Mouse (Mus musculus) heart, adult 2 months (tissue): Measurements from ENCODE around the gene Cdk9. TPM values are rescaled to one million over a fixed set of nuclear protein-coding genes. Genes with fewer than 3 reads are reported as not detected.
A peak's percentile ranks its signal among the peaks of the same experiment; 100 is the strongest.

Source experiments
- DNase-seq, 2 experiments: peaks; one replicate each; pipeline ENCODE4 v3.0.0; 2021
- H3K27ac ChIP-seq: fragments of 200-600 bp; 2 replicates; pipeline ENCODE4 v1.8.1; 2022
- H3K27me3 ChIP-seq: fragments of 200-500 bp; 2 replicates; pipeline ENCODE4 v1.6.1; 2012; ENCODE audit warnings: mild to moderate bottlenecking, low read length, inconsistent platforms, mixed read lengths; ENCODE audit not compliant: control insufficient read depth, insufficient read depth
- H3K36me3 ChIP-seq: fragments of 200-500 bp; 2 replicates; pipeline ENCODE4 v1.6.1; 2012; ENCODE audit warnings: low read length, inconsistent platforms; ENCODE audit not compliant: control insufficient read depth, insufficient read depth
- H3K4me1 ChIP-seq: fragments of 200-500 bp; 2 replicates; pipeline ENCODE4 v1.6.1; 2011; ENCODE audit warnings: low read length; ENCODE audit not compliant: control insufficient read depth, insufficient read depth
- H3K4me3 ChIP-seq: fragments of 200-600 bp; 2 replicates; pipeline ENCODE4 v1.8.1; 2022
- H3K79me2 ChIP-seq: fragments of 200-500 bp; replicated peaks from 2 replicates; pipeline ENCODE4 v1.6.1; 2012; ENCODE audit warnings: mild to moderate bottlenecking, inconsistent platforms, low read length, moderate library complexity, mixed read lengths; ENCODE audit not compliant: control insufficient read depth, insufficient read depth
- H3K9ac ChIP-seq: fragments of 200-500 bp; 2 replicates; pipeline ENCODE4 v1.6.1; 2012; ENCODE audit warnings: low read depth, mild to moderate bottlenecking, control low read depth, inconsistent platforms, low read length, mixed read lengths
- CTCF ChIP-seq: fragments of 200-600 bp; IDR thresholded peaks from 2 replicates; pipeline ENCODE4 v1.8.1; 2022; ENCODE audit warnings: antibody characterized with exemption, mild to moderate bottlenecking, moderate library complexity
- EP300 ChIP-seq: fragments of 200-500 bp; IDR thresholded peaks from 2 replicates; pipeline ENCODE4 v1.6.1; 2011; ENCODE audit warnings: low read depth, low read length, control low read depth; ENCODE audit not compliant: insufficient read depth
- POLR2A ChIP-seq: fragments of 200-500 bp; IDR thresholded peaks from 2 replicates; pipeline ENCODE4 v1.6.1; 2011; ENCODE audit warnings: mild to moderate bottlenecking, low read depth, low read length, control low read depth; ENCODE audit not compliant: insufficient read depth
- WGBS: fragments of 180-500 bp; shearing (Covaris S2); methylation state at CpG from one replicate; pipeline ENCODE4 v1.1.7; 2018; 5-methylcytosine and 5-hydroxymethylcytosine counted together
- intact Hi-C: fragments of 180-260 bp; cut with DNase I; formaldehyde crosslinking; loops from one replicate; pipeline ENCODE4 v1.15.1; 2025
- polyA plus RNA-seq: library from polyadenylated mRNA; depleted of rRNA; stranded (reverse); fragments of >200 nt; gene quantifications from 2 replicates; pipeline ENCODE4 v1.2.3, GENCODE M21; 2012
- total RNA-seq, 2 experiments: library from RNA; stranded (reverse); gene quantifications; 2 replicates each; pipeline ENCODE4 v1.2.3; 2021

Gene Cdk9
- total and polyA plus RNA-seq, 3 experiments: 21.0 to 42.3 (median 25.3) TPM

DNA sequence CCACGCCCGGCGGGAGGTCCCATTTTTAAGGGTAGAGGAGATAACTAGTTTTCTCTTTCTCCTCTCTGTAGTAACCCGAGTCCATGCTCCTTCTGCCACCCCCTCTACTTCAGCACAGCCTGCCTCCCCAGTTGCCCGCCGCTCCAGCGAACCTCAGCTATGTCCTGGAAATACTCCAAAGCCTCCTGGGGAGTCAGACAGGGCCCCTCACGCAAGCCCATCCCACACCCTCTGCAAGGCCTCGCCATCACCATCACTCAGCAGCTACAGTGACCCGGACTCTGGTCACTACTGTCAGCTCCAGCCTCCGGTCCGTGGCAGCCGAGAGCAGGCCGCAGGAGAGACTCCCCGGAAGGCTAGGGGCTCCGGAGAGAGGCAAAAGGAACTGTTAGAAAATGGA, 36.2 kb upstream of the Cdk9 start:
- H3K79me2 ChIP-seq: no peaks in the 10 kb centered on the region
- H3K27me3 ChIP-seq: no peaks in the 10 kb centered on the region
- no peaks in the 10 kb centered on the region; the same call in 1 of the 2 replicates for H3K4me1 ChIP-seq
- intact Hi-C loops: no loop called here
- no peak overlapping the region for H3K4me3 ChIP-seq
- WGBS: 83% methylated on average over 16 of the region's 16 CpGs
- DNase-seq: peak in 1 of 2 experiments; percentile 16
- TF ChIP-seq POLR2A: no peak
- no peak for TF ChIP-seq CTCF
- TF ChIP-seq EP300: no peak
- no peak overlapping the region for H3K27ac ChIP-seq
- no peak overlapping the region for H3K9ac ChIP-seq
- H3K36me3 ChIP-seq: no peaks in the 10 kb centered on the region

DNA sequence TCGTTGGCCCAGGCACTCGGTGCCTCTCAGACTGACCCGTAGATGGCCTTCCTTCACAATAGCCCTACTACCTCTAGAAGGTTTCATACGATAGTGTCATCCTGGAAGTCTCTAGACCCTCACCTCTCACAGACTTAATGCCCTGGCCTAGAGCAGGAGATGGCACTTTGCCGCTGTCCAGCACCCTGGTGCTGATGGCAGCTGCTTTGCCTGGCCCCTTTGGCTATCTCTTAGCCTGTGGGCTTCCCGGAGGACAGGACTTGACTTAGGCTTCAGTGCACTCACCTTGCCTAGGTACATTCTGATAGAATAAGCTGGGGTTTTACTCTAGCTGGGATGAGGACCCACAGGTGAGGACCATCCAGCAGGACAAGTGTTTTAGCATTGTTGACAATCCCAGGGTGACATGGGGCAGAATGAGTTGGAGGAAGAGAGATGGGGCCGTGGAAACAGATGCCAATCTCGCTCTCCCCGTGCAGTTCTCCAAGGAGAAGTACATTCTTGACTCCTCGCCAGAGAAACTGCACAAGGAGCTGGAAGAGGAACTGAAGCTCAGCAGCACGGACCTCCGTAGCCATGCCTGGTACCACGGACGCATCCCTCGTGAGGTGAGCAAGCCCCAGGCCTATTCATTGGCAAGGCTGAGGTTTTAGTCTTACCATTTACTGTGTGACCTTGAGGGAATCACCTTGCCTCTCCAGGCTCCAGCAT, 31.6 kb upstream of the Cdk9 start:
- peaks cover 3% of the 10 kb centered on the region for H3K4me1 ChIP-seq
- intact Hi-C loops: no loop called here
- H3K4me3 ChIP-seq: no peak overlapping the region
- peaks cover 2% of the 10 kb centered on the region; the same call in 1 of the 2 replicates for H3K27me3 ChIP-seq
- H3K79me2 ChIP-seq: peaks cover 5% of the 10 kb centered on the region
- 41% methylated on average over 15 of the region's 15 CpGs for WGBS
- H3K27ac ChIP-seq: no peak overlapping the region
- no peak for DNase-seq
- no peak for TF ChIP-seq CTCF
- TF ChIP-seq POLR2A: no peak
- TF ChIP-seq EP300: no peak
- H3K36me3 ChIP-seq: peaks cover 2% of the 10 kb centered on the region; the same call in 1 of the 2 replicates
- no peak overlapping the region for H3K9ac ChIP-seq

DNA sequence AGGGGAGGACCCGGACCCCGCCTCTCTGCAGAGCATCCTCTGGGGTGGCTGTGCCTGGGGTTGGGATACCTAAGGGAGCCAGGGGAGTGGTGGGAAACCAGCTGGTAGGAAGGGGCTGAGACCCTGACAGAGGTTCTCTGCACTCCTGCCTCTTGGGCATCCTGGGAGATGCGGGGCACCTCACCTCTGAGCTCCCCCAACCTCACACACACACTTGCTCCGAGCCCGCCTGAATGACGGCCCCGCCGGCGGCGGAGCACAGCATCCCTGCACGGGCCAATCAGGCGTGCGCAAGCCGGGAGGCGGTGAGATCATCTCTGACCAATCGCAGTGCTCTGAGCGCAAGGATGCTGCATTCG, 29.3 kb upstream of the Cdk9 start:
- no peak overlapping the region for H3K27ac ChIP-seq
- H3K9ac ChIP-seq: no peak overlapping the region
- no peak for DNase-seq
- TF ChIP-seq POLR2A (no peak), CTCF (no peak), EP300 (no peak)
- H3K36me3 ChIP-seq: peaks cover 6% of the 10 kb centered on the region; the same call in 1 of the 2 replicates
- H3K27me3 ChIP-seq: peaks cover 2% of the 10 kb centered on the region; the same call in 1 of the 2 replicates
- H3K4me1 ChIP-seq: peaks cover 3% of the 10 kb centered on the region
- no peak overlapping the region for H3K4me3 ChIP-seq
- H3K79me2 ChIP-seq: peaks cover 5% of the 10 kb centered on the region
- intact Hi-C loops: no loop called here
- 37% methylated on average over 18 of the region's 18 CpGs for WGBS

- TF ChIP-seq POLR2A: no peak
- no peak for TF ChIP-seq EP300
- no peak for TF ChIP-seq CTCF
- H3K4me1 ChIP-seq: peaks cover 4% of the 10 kb centered on the region
- intact Hi-C loops: loop anchor here (2.0 kb wide), 1 partner anchor 13 kb away; no protein-coding TSS in a partner anchor
- peaks cover 5% of the 10 kb centered on the region for H3K79me2 ChIP-seq
- peaks cover 6% of the 10 kb centered on the region; the same call in 1 of the 2 replicates for H3K36me3 ChIP-seq
- H3K9ac ChIP-seq: peak overlapping the region; percentile 52
- DNase-seq: peak; percentile 62 to 75
- H3K27ac ChIP-seq: peak overlapping the region; percentile 38
- H3K27me3 ChIP-seq: peaks cover 2% of the 10 kb centered on the region; the same call in 1 of the 2 replicates
- WGBS: 26% methylated on average over 53 of the region's 58 CpGs
- H3K4me3 ChIP-seq: peak overlapping the region; percentile 46
Observed at GRCm38 (mm10) chr2:32741273-32742172, 28.6 kb upstream of the Cdk9 start.

GRCm38 (mm10) chr2:32740916-32741272, 28.0 kb upstream of the Cdk9 start, which contains the start of gene 6330409D20Rik:
6330409D20Rik (minus strand) TSS chr2:32741016.
- no peak for TF ChIP-seq POLR2A
- no peak for TF ChIP-seq CTCF
- no peak for TF ChIP-seq EP300
- DNase-seq: no peak
- H3K79me2 ChIP-seq: peaks cover 5% of the 10 kb centered on the region
- peak within 1 kb of the TSS; percentile 46 for H3K4me3 ChIP-seq
- H3K27ac ChIP-seq: peak within 1 kb of the TSS; percentile 38
- intact Hi-C loops: loop anchor here (2.0 kb wide), 1 partner anchor 14 kb away; no protein-coding TSS in a partner anchor
- H3K36me3 ChIP-seq: peaks cover 6% of the 10 kb centered on the region; the same call in 1 of the 2 replicates
- peak within 1 kb of the TSS; percentile 52 for H3K9ac ChIP-seq
- H3K27me3 ChIP-seq: peaks cover 2% of the 10 kb centered on the region; the same call in 1 of the 2 replicates
- WGBS: 24% methylated on average over 11 of the region's 11 CpGs
- peaks cover 7% of the 10 kb centered on the region for H3K4me1 ChIP-seq
